Mouse (Mus musculus) thymus, adult 2 months (tissue): ENCODE measurements around the gene Ncf2. TPM values are rescaled to one million over a fixed set of nuclear protein-coding genes. Genes with fewer than 3 reads are reported as not detected.

ENCODE experiments used
- DNase-seq: peaks from one replicate; pipeline ENCODE4 v3.0.0; 2021
- H3K27ac ChIP-seq: fragments of 200-500 bp; 2 replicates; pipeline ENCODE4 v1.5.1; 2012; ENCODE audit warnings: low read length, control low read depth; ENCODE audit not compliant: control insufficient read depth, insufficient read depth
- H3K27me3 ChIP-seq: fragments of 200-500 bp; 2 replicates; pipeline ENCODE4 v1.6.1; 2012; ENCODE audit warnings: mild to moderate bottlenecking, low read length, moderate library complexity, mixed read lengths; ENCODE audit not compliant: control insufficient read depth, insufficient read depth
- H3K36me3 ChIP-seq: fragments of 200-500 bp; 2 replicates; pipeline ENCODE4 v1.6.1; 2012; ENCODE audit warnings: mild to moderate bottlenecking, low read length, moderate library complexity; ENCODE audit not compliant: control insufficient read depth, insufficient read depth
- H3K4me1 ChIP-seq: fragments of 200-500 bp; replicated peaks from 2 replicates; pipeline ENCODE4 v1.6.1; 2012; ENCODE audit warnings: low read length; ENCODE audit not compliant: control insufficient read depth, insufficient read depth
- H3K4me3 ChIP-seq: fragments of 200-500 bp; 2 replicates; pipeline ENCODE4 v1.5.1; 2012; ENCODE audit warnings: mild to moderate bottlenecking, low read length, control low read depth, moderate library complexity; ENCODE audit not compliant: control insufficient read depth, insufficient read depth
- CTCF ChIP-seq: fragments of 200-500 bp; IDR thresholded peaks from 2 replicates; pipeline ENCODE4 v1.5.1; 2012; ENCODE audit warnings: mild to moderate bottlenecking, control low read depth, low read length, moderate library complexity, borderline replicate concordance; ENCODE audit not compliant: control insufficient read depth, poor library complexity, insufficient read depth; ENCODE audit errors: extremely low read depth
- POLR2A ChIP-seq: fragments of 200-500 bp; IDR thresholded peaks from 2 replicates; pipeline ENCODE4 v1.6.1; 2012; ENCODE audit warnings: mild to moderate bottlenecking, low read length, control low read depth, moderate library complexity; ENCODE audit not compliant: control insufficient read depth, poor library complexity, insufficient read depth; ENCODE audit errors: extremely low read depth
- WGBS: fragments of 180-500 bp; shearing (Covaris S2); methylation state at CpG from one replicate; pipeline ENCODE4 v1.1.7; 2018; 5-methylcytosine and 5-hydroxymethylcytosine counted together
- polyA plus RNA-seq: library from polyadenylated mRNA; depleted of rRNA; stranded (reverse); fragments of >200 nt; gene quantifications from 2 replicates; pipeline ENCODE4 v1.2.3, GENCODE M21; 2012

Gene Ncf2
- polyA plus RNA-seq, 1 experiment = 8.4 TPM

- Histone ChIP-seq H3K36me3 (no peaks in the 10 kb centered on the region; the same call in 1 of the 2 replicates), H3K4me1 (no peaks in the 10 kb centered on the region), H3K27me3 (no peaks in the 10 kb centered on the region), H3K4me3 (no peak overlapping the region), H3K27ac (no peak overlapping the region)
- DNase-seq = no peak
- 97% methylated on average over 8 of the region's 8 CpGs for WGBS
- TF ChIP-seq CTCF (no peak), POLR2A (no peak)
These were observed 31.0 kb downstream of the Ncf2 start for GRCm38 (mm10) chr1:152831003-152831402.

GRCm38 (mm10) chr1:152831619-152832018 is 31.6 kb downstream of the Ncf2 start:
- TF ChIP-seq CTCF (no peak), POLR2A (no peak)
- DNase-seq = no peak
- no peak overlapping the region for H3K4me3 ChIP-seq
- no peak overlapping the region for H3K27ac ChIP-seq
- H3K4me1 ChIP-seq = no peaks in the 10 kb centered on the region
- no peaks in the 10 kb centered on the region for H3K27me3 ChIP-seq
- H3K36me3 ChIP-seq = peaks cover 5% of the 10 kb centered on the region; the same call in 1 of the 2 replicates
- 94% methylated on average over 5 of the region's 5 CpGs for WGBS

GRCm38 (mm10) chr1:152832316-152832715 is 32.3 kb downstream of the Ncf2 start:
- TF ChIP-seq CTCF (no peak), POLR2A (no peak)
- Histone ChIP-seq H3K4me1 (no peaks in the 10 kb centered on the region), H3K4me3 (no peak overlapping the region), H3K27ac (no peak overlapping the region), H3K27me3 (no peaks in the 10 kb centered on the region), H3K36me3 (peaks cover 12% of the 10 kb centered on the region; the same call in 1 of the 2 replicates)
- DNase-seq = no peak
- WGBS = 66% methylated on average over 6 of the region's 6 CpGs

- 98% methylated on average over 3 of the region's 3 CpGs for WGBS
- no peaks in the 10 kb centered on the region for H3K27me3 ChIP-seq
- H3K4me3 ChIP-seq = no peak overlapping the region
- H3K27ac ChIP-seq = no peak overlapping the region
- peaks cover 33% of the 10 kb centered on the region for H3K36me3 ChIP-seq
- no peak for DNase-seq
- H3K4me1 ChIP-seq = no peaks in the 10 kb centered on the region
- TF ChIP-seq POLR2A = no peak
- TF ChIP-seq CTCF = no peak
These were observed 35.1 kb downstream of the Ncf2 start for GRCm38 (mm10) chr1:152835061-152835460.

DNA sequence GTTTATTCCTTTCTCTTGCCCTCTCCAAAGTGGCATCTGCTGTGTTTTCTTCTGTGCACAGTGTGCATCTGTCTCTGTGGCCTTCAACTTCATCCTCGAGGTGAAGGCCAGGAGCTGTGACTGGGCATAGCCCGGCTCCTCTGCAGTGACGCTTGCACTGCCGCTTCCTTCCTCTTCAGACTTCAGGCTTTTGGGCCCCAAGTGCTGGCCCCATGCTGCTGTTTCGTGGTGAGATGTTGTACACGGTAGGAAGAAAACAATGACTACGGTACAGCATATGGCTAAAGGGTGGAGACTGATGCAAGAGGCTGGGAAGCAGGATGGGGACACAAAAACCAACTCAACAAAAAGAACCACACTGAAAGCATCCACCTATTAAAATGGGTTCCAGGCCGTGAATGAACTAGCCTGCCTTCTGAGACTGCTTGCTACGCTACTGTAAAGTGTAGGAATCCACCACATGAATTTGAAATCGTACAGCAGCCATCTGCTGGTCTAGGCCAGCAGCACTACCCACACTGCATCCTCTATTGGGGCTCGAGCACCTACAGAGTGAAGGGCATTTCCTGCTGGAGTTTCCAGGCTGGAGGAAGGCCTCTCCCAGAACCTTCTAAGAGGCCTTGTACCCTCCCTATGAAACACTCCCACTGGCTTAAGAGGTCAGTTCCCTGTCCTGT is 38.2 kb downstream of the Ncf2 start:
- H3K4me3 ChIP-seq = no peak overlapping the region
- H3K4me1 ChIP-seq = no peaks in the 10 kb centered on the region

GRCm38 (mm10) chr1:152838841-152839240 is 38.8 kb downstream of the Ncf2 start:
- H3K4me3 ChIP-seq = no peak overlapping the region
- WGBS = 92% methylated on average over 12 of the region's 12 CpGs
- no peak overlapping the region; the same call in 1 of the 2 replicates for H3K27ac ChIP-seq
- peaks cover 67% of the 10 kb centered on the region for H3K36me3 ChIP-seq
- DNase-seq = no peak
- H3K4me1 ChIP-seq = no peaks in the 10 kb centered on the region
- no peaks in the 10 kb centered on the region for H3K27me3 ChIP-seq
- TF ChIP-seq POLR2A (no peak), CTCF (no peak)

More for the DNA sequence above, 38.2 kb downstream of the Ncf2 start:
- no peak overlapping the region for H3K27ac ChIP-seq
- peaks cover 60% of the 10 kb centered on the region for H3K36me3 ChIP-seq
- no peak for TF ChIP-seq CTCF
- no peak for TF ChIP-seq POLR2A
- WGBS = 74% methylated on average over 11 of the region's 11 CpGs
- no peaks in the 10 kb centered on the region for H3K27me3 ChIP-seq
- DNase-seq = no peak
